Mouse (Mus musculus): ENCODE data around the gene Samd14.

Gene Samd14

GRCm38 (mm10) chr11:95036521-95036920 is 26.8 kb downstream of the Samd14 start:
- no peak for DNase-seq (ENCODE audit: low read depth, low spot score)

GRCm38 (mm10) chr11:95037306-95037705 is 27.6 kb downstream of the Samd14 start:
- no peak for DNase-seq (ENCODE audit: low read depth, low spot score)

DNA sequence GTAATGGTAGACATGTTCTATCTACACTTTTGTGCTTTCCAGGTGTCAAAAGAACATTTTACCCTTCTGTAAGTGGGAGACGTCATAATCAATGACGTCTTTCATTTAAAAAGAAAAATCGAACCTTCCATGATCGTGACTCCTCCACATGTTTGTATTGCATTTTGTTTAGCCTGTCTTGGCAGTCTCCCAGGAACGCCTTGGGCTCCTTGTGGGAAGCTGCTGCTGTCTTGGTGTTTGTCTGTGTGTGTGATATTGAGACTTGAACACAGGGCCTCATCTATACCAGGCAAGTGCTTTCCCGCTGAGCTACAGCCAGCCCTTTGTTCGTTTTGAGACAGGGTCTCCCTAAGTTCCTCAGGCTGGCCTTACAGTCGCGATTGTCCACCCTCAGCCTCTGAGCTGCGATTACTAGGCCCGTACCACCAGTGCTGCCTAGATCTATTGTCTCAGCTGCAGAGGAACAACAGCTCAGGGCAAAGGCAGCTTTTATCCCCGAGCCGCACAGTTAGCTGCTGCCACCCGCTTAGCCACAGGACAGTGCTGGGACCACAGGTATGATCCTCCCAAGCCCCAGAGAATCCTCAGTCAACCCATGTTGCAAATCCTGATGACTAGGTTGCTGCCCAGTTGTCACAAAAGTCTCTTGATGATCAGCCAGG is 28.6 kb downstream of the Samd14 start:
- no peak for DNase-seq (ENCODE audit: low read depth, low spot score)

- no peak for DNase-seq (ENCODE audit: low read depth, low spot score)
Measured at GRCm38 (mm10) chr11:95038818-95039655, 29.4 kb downstream of the Samd14 start.

DNA sequence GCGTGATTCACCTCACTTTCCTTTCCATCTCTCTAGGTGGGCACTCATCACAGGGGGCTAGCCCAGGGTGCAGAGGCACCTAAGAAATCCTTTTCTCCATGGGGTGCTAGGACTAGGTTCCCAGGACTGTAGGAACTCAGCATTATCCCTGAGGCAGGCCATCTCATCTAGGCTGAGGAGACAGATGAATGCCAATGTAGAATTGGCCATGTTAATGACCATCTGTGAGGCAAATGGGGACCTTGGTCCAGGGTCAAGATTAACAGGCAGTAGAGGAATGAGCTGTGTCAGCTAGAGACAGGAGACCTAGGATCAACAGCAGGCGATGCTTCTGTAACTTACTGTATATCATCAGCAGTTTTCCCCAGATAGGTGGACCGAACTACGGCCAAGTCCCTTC is 30.1 kb downstream of the Samd14 start:
- no peak for DNase-seq (ENCODE audit: low read depth, low spot score)

DNA sequence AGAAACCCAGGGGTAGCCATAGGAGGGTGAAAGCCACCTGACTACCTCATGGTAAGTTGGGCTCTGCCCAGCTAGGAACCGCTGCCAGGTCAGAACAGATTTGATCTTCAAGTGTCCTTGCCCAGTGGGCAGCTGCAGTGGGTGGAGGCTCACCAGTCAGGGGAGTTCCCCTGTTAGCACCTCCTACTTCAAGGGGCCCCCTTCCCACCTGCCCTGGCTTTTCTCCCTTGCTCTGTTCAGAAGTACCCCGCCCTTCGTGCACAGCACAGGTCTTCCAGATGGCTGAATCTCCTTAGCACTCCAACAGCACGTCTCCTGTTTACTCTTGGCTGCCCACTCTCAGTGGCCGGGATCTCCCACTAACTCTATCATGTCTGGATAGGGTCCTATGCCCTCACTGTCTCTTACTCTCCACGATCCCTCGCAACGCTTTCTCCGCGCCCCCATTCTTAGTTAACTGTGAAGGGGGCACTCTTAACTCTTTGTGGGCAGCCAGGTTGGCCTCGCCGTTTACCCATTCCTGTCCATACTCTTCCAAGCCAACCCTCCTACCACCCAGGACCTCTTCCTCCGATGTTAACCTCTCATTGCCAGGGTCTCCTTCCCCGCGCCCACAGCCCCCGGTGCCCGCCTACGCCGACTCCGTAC is 30.9 kb downstream of the Samd14 start:
- peak; percentile 31 for DNase-seq (ENCODE audit: low read depth, low spot score)

DNA sequence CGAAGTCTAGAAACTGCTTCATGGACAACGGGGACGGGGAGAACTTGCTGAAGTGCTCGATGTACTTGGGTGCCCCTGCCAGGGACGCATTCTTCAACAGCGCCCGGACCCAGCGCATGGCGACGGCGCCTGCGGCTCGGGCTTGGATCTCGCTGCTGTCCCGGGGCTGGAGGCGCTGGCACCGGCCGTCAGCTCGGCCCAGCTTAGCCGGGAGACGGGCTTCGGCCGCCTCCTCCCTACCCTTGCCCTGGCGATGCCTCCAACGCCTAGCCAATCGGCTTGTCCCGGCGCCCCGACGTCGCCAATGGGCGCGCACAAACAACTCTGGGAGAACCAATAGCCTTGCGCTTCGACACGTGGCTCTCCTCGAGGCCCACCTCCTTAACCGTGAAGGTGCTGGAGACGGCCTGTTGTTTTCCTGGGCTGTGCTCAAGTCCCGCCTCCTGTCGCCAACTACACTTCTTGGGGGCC is 31.5 kb downstream of the Samd14 start, which contains the start of gene Pdk2:
Pdk2 (minus strand) TSS at position 216 of the 471 bp plus-strand sequence.
- peak; percentile 97 for DNase-seq (ENCODE audit: low read depth, low spot score)

- peak; percentile 87 for DNase-seq (ENCODE audit: low read depth, low spot score)
Measured at GRCm38 (mm10) chr11:95042096-95042495, 32.4 kb downstream of the Samd14 start.

DNA sequence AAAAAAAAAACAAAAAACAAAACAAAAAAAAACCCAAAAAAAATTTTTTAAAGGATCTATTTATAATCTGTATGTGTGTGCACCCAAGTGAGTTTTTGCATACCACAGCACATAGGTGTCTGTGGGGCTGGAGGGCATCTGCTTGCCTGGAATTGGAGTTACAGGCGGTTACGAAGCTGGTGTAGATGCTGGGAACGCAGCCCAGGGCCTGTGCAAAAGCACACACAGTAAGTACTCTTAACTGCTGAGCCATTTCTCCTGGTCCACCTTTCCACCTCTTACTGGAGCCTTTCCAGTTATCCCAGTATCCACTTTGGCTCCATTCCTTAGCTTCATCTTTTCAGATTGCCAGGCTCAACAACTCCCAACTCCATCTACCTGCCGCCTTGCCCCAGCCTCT is 33.4 kb downstream of the Samd14 start:
- no peak for DNase-seq (ENCODE audit: low read depth, low spot score)

- DNase-seq (ENCODE audit: low read depth, low spot score) = no peak
Measured at GRCm38 (mm10) chr11:95043608-95044007, 33.9 kb downstream of the Samd14 start.

- no peak for DNase-seq (ENCODE audit: low read depth, low spot score)
Measured at GRCm38 (mm10) chr11:95044185-95044870, 34.6 kb downstream of the Samd14 start.

DNA sequence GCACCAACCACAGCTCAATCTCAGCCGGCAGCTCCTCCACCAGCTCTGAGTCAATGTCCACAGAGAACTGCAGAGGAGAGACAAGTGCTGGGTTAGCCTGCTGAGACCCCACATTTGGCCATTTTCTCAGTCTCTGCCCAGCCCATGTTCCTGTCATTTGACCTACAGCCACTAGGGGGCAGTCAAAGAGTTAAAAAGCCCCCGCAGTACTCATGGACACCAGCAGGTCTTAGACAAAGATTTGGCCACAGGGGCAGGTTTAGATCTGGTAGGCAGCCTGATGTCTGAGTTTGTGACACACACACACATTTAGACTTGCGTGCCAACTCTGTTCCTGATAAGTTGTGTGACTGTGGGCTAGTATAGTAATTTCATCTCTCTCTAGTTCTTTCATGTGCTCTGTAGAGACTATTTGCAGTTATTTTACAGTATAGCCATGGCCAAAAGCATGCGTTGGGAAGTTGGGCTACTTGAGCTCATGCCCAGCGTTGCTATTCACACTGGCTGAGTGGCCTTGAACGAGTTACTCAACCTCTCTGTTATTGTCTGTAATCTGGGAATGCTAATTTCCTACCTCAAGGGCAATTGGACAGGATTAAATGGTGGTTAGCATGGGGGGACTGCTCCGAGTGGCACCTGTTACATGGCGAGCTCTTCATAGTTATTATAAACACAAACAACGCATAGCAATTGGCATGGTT is 37.5 kb downstream of the Samd14 start:
- peak; percentile 80 for DNase-seq (ENCODE audit: low read depth, low spot score)

DNA sequence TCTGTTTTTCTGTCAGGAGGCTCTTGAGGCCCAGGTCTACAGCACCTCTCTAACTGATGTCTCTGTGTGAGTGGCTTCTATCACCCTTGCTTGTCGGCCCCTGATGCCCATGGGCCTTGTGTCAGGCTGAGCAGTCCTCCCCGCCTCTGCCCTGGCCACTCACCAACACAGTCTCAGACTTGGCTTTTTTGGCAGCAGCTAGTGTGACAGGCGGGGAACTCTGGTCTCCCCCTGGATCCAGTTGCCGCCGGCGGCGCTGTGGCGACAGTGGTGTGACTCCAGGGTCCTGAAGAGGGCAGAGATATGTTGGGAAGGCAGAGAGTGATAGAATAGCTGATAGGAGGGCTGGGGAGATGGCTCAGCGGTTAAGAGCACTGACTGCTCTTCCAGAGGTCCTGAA is 43.4 kb downstream of the Samd14 start:
- no peak for DNase-seq (ENCODE audit: low read depth, low spot score)

DNA sequence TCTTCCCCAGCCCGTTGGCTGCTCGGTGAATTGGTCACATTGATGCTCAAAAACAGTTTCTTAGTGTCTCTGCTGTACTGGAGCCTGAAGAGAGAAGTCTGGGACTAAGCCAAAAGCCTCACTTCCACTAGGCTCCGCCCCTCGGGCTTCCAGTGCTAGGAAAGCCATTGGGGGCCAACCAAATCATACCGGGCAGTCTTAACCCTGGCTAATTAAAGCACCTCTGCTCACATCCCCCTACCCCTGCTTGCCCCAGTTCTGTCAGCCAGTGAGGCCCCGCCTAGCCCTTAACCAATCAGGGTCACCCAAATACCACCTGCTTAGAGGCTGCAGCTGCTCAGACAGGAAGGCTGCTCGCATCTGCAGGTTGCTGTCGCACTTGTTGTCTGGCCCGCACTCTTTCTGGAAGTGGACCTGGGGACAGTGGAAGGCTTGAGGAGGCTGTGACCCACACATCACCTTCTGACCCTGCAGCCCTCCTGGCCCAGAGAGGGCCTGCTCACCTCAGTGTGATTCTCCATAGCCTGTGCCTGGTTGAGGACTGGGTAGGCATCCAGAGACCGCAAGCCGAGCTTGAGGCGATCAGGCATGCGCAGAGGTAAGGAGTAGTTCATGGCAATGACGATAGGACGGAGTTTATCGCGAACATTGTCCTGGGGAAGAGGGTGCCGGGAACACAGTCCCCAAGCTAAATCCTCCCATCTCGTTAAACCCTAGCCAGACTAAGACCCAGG is 47.3 kb downstream of the Samd14 start:
- DNase-seq (ENCODE audit: low read depth, low spot score) = peak; percentile 8

- no peak for DNase-seq (ENCODE audit: low read depth, low spot score)
Measured at GRCm38 (mm10) chr11:95069226-95069957, 59.7 kb downstream of the Samd14 start.

GRCm38 (mm10) chr11:95070140-95071107 is 60.7 kb downstream of the Samd14 start:
- DNase-seq (ENCODE audit: low read depth, low spot score) = peak; percentile 23

DNA sequence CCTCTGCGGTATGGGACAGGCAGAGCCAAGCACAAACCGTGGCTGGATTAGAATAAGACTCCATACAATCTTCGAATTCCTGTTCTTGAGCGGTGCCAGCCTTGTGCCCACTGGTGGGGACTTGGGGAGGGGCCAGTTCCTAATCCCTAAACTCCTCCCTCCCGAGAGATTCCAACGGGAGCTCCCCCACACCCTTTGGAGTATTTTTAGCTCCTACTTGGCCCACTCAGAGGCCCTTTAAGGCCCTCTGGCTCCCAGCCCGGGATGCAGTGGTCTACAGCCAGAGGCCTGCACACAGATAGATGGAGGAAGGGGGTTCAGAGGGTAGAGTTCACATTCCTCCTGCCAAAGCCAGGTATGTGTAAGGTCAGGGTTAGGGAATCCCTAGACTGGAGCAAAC is 61.6 kb downstream of the Samd14 start:
- DNase-seq (ENCODE audit: low read depth, low spot score) = no peak

DNA sequence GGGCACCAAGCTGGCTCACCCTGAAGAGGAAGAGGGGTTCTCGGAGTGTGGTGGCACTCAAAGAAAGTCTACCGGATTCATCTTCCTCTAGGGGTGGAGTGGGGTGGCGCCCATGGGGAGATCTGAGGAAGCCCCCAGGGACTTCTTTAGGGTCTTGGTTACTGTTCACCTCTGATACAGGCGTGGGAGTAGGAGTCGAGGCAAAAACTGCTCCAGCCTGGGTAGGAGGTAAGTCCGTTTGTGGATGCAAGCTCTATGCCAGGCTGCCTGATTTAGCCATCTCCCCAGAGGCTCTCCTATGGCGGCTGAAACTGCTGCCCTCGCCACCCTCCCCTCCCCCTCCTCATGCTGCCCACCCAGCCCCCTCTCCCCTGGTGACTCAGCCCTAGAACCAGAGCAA is 62.5 kb downstream of the Samd14 start:
- DNase-seq (ENCODE audit: low read depth, low spot score) = no peak

GRCm38 (mm10) chr11:95072804-95073203 is 63.1 kb downstream of the Samd14 start:
- no peak for DNase-seq (ENCODE audit: low read depth, low spot score)
